Mouse (Mus musculus) midbrain, embryonic 10.5 days (tissue): Measurements from ENCODE around the gene Iqcf1. TPM values are rescaled to one million over a fixed set of nuclear protein-coding genes. Genes with fewer than 3 reads are reported as not detected.

Experiments used
- DNase-seq: peaks from one replicate; pipeline ENCODE4 v3.0.0-alpha.2; 2017; ENCODE audit warnings: low spot score
- H3K27ac ChIP-seq: fragments of 300-500 bp; sonication (generic); replicated peaks from 2 replicates; pipeline ENCODE4 v1.5.1; 2016; ENCODE audit warnings: mild to moderate bottlenecking
- H3K27me3 ChIP-seq: fragments of 300-500 bp; sonication (generic); 2 replicates; pipeline ENCODE4 v1.6.1; 2016; ENCODE audit warnings: low read depth, mild to moderate bottlenecking; ENCODE audit not compliant: poor library complexity, severe bottlenecking
- H3K36me3 ChIP-seq: fragments of 300-500 bp; sonication (generic); 2 replicates; pipeline ENCODE4 v1.6.1; 2016; ENCODE audit warnings: mild to moderate bottlenecking, moderate library complexity
- H3K4me1 ChIP-seq: fragments of 300-500 bp; sonication (generic); 2 replicates; pipeline ENCODE4 v1.6.1; 2016
- H3K4me3 ChIP-seq: fragments of 300-500 bp; sonication (generic); 2 replicates; pipeline ENCODE4 v1.5.1; 2016; ENCODE audit warnings: mild to moderate bottlenecking, moderate library complexity
- H3K9me3 ChIP-seq: fragments of 300-500 bp; sonication (generic); replicated peaks from 2 replicates; pipeline ENCODE4 v1.6.1; 2016; ENCODE audit warnings: mild to moderate bottlenecking
- WGBS: fragments of 180-500 bp; shearing (Covaris S2); methylation state at CpG from one replicate; pipeline ENCODE4 v1.1.7; 2016; 5-methylcytosine and 5-hydroxymethylcytosine counted together
- polyA plus RNA-seq: library from polyadenylated mRNA; unstranded; fragments of >200 nt; fragmentation: Nextera tagmentation; extraction: Ambion mirVana; gene quantifications from 2 replicates; pipeline ENCODE4 v1.2.1, GENCODE M21; 2016

Iqcf1 gene
- polyA plus RNA-seq, 1 experiment from 2014 or later, result not detected

DNA sequence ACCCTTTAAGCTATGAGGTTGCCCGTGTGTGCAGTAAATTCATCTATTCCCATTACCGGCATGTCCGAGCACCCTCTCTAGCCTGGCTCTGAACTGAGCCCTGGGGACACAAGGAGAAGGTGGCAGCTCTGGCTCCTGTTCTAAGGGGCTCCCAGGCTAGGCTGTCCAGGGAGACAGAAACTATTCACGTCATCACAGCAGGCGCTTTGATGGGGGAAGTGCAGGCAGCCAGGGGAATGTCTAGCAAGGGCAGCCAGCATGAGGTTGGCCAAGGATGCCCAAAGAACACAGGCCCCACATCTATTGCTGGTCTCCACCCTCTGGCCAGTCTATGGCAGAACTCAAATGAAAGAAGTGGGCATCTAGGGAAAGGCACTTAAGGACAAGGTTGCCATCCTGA lies 41.8 kb upstream of the Iqcf1 start:
- 67% methylated on average over 5 of the region's 5 CpGs for WGBS

DNA sequence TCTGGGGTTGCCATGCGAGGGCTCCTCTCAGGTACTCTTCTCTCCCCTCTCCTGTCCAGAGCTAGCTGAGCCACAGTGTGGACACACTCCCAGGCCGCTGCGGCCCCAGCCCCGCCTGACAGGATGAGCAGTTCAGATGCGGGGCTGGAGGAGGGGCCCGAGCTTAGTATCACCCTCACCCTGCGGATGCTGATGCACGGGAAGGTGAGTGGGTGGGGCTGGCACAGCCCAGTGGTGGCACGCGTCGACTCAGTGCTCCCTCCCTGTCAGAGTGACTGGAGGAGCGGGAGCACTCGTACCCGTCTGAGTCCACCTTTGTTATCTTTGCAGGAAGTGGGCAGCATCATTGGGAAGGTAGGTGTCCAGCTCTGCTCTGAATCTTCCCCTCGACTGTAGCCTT lies 39.8 kb upstream of the Iqcf1 start:
- Histone ChIP-seq H3K9me3 (no peaks in the 10 kb centered on the region), H3K4me1 (peaks cover 90% of the 10 kb centered on the region), H3K27me3 (peaks cover 30% of the 10 kb centered on the region), H3K27ac (no peak overlapping the region), H3K36me3 (peaks cover 91% of the 10 kb centered on the region), H3K4me3 (peak overlapping the region; percentile 5; the same call in 1 of the 2 replicates)
- DNase-seq, result no peak
- 88% methylated on average over 15 of the region's 15 CpGs for WGBS

More for the DNA sequence above, 41.8 kb upstream of the Iqcf1 start:
- peak overlapping the region; percentile 94 for H3K4me3 ChIP-seq
- H3K27me3 ChIP-seq, result peaks cover 10% of the 10 kb centered on the region
- H3K27ac ChIP-seq, result peak overlapping the region; percentile 99
- H3K4me1 ChIP-seq, result peaks cover 85% of the 10 kb centered on the region
- H3K36me3 ChIP-seq, result peaks cover 71% of the 10 kb centered on the region
- no peaks in the 10 kb centered on the region for H3K9me3 ChIP-seq
- no peak for DNase-seq

DNA sequence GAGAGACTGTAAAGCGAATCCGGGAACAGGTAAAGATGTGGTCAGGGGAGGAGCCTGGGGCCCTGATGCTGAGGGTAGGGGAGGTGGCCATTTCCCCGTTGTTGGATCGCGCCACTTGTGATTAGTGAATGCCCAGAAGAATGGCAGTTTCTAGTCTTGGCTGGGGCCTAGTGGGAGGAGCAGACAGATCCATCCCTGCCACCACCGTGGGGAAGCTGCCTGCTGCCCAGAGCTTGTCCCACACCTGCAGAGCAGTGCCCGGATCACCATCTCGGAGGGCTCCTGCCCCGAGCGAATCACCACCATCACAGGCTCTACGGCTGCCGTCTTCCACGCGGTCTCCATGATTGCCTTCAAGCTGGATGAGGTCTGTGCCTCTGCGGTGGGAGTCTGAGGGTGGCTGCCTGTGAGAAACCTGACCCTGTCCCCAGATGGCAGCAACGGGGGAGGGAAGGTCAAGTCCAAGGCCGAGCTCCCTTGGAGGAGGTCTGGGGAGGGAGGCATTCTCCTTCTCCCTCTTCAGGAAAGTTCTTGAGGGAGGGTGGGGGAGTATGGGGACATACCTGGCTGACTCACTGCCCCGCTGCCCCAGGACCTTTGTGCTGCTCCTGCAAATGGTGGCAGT lies 39.3 kb upstream of the Iqcf1 start:
- Histone ChIP-seq H3K27ac (peak overlapping the region; percentile 9; the same call in 1 of the 2 replicates), H3K27me3 (peaks cover 34% of the 10 kb centered on the region), H3K4me1 (peaks cover 90% of the 10 kb centered on the region), H3K36me3 (peaks cover 96% of the 10 kb centered on the region), H3K4me3 (peak overlapping the region; percentile 5; the same call in 1 of the 2 replicates), H3K9me3 (no peaks in the 10 kb centered on the region)
- DNase-seq, result no peak
- WGBS, result 88% methylated on average over 18 of the region's 18 CpGs

DNA sequence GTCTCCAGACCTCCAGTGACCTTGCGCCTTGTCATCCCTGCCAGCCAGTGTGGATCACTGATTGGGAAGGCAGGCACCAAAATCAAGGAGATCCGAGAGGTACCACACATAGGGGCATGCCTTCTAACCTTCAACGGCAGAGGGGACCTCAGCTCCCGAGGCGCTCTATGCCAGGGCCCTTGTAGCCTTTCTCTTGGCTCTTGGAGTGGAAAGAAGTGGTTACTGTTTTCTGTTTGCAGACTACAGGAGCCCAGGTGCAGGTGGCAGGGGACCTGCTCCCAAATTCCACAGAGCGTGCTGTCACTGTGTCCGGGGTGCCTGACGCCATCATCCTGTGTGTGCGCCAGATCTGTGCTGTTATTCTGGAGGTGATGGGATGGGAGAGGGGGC lies 38.7 kb upstream of the Iqcf1 start:
- Histone ChIP-seq H3K4me1 (peaks cover 89% of the 10 kb centered on the region), H3K27me3 (peaks cover 39% of the 10 kb centered on the region), H3K4me3 (no peak overlapping the region), H3K9me3 (no peaks in the 10 kb centered on the region), H3K27ac (no peak overlapping the region), H3K36me3 (peaks cover 99% of the 10 kb centered on the region)
- DNase-seq, result no peak
- 93% methylated on average over 9 of the region's 9 CpGs for WGBS

- peaks cover 81% of the 10 kb centered on the region for H3K4me1 ChIP-seq
- H3K36me3 ChIP-seq, result peaks cover 94% of the 10 kb centered on the region
- no peak overlapping the region for H3K27ac ChIP-seq
Measured at GRCm38 (mm10) chr9:106461641-106462429, 37.9 kb upstream of the Iqcf1 start.

DNA sequence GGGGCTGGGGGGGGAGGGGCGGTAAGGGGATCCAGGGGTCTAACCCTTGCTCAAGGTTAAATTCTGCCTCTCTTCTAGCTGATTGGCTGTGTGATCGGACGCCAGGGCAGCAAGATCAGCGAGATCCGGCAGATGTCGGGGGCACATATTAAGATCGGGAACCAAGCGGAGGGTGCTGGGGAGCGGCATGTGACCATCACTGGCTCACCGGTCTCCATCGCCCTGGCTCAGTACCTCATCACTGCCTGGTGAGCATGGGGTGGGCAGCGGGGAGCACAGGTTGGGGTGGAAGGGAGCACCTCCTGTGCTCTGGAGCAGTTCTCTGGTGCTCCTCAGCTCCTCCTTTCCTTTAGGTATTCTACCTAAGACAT lies 37.4 kb upstream of the Iqcf1 start:
- no peak for DNase-seq

More at GRCm38 (mm10) chr9:106461641-106462429, 37.9 kb upstream of the Iqcf1 start:
- no peak for DNase-seq
- H3K9me3 ChIP-seq, result no peaks in the 10 kb centered on the region
- WGBS, result 85% methylated on average over 16 of the region's 16 CpGs
- peaks cover 42% of the 10 kb centered on the region for H3K27me3 ChIP-seq
- H3K4me3 ChIP-seq, result no peak overlapping the region; the same call in 1 of the 2 replicates

GRCm38 (mm10) chr9:106463122-106464063 lies 36.4 kb upstream of the Iqcf1 start:
- Histone ChIP-seq H3K36me3 (peaks cover 78% of the 10 kb centered on the region), H3K27ac (no peak overlapping the region), H3K4me3 (peak overlapping the region; percentile 54; the same call in 1 of the 2 replicates), H3K27me3 (peaks cover 42% of the 10 kb centered on the region), H3K4me1 (peaks cover 66% of the 10 kb centered on the region), H3K9me3 (no peaks in the 10 kb centered on the region)
- DNase-seq, result no peak
- 87% methylated on average over 21 of the region's 21 CpGs for WGBS

More for the DNA sequence above, 37.4 kb upstream of the Iqcf1 start:
- 94% methylated on average over 12 of the region's 12 CpGs for WGBS
- Histone ChIP-seq H3K27me3 (peaks cover 42% of the 10 kb centered on the region), H3K4me1 (peaks cover 75% of the 10 kb centered on the region), H3K27ac (no peak overlapping the region), H3K36me3 (peaks cover 88% of the 10 kb centered on the region), H3K4me3 (no peak overlapping the region; the same call in 1 of the 2 replicates), H3K9me3 (no peaks in the 10 kb centered on the region)

DNA sequence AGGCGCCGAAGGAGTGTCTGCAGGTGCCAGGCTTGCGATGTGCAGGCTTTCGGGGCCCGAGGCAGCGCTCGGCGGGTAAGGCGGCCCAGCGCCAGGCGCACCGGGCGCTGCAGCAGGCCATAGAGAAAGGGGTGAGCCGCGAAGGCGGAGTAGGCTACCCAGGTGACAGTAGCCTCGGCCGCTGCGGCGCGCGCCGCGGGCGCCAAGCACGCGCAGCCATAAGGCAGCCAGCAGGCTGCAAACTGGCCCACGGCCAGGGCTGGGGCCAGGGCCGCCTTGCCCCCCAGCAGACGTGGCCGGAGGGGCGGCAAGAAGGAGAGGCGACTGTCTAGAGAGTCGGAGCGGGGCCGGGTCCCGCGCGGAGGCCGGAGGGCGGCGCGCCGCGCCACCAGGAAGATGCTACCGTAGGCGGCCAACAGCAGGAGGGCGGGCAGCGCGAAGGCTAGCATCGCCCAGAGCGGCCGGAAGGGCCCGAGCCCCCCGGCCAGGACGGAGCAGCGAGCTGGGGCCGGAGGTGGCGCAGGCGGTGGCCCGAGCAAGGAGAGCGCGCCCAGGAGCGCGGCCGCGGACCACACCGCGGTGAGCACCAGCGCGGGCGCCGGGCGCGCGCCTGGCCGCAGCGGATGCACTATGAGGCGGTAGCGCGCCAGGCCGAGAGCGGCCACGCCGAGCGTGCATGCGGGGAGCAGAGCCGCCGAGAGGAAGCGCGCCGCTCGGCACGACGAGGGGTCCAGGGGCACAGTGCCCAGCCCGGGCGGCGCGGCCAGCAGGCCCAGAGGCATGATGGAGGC lies 34.8 kb upstream of the Iqcf1 start:
- H3K27ac ChIP-seq, result peak overlapping the region; percentile 85
- WGBS, result 1% methylated on average over 98 of the region's 99 CpGs
- peak overlapping the region; percentile 54 for H3K4me3 ChIP-seq
- DNase-seq, result peak; percentile 74
- peaks cover 56% of the 10 kb centered on the region for H3K4me1 ChIP-seq
- no peaks in the 10 kb centered on the region for H3K9me3 ChIP-seq
- H3K36me3 ChIP-seq, result peaks cover 63% of the 10 kb centered on the region
- peaks cover 42% of the 10 kb centered on the region for H3K27me3 ChIP-seq

DNA sequence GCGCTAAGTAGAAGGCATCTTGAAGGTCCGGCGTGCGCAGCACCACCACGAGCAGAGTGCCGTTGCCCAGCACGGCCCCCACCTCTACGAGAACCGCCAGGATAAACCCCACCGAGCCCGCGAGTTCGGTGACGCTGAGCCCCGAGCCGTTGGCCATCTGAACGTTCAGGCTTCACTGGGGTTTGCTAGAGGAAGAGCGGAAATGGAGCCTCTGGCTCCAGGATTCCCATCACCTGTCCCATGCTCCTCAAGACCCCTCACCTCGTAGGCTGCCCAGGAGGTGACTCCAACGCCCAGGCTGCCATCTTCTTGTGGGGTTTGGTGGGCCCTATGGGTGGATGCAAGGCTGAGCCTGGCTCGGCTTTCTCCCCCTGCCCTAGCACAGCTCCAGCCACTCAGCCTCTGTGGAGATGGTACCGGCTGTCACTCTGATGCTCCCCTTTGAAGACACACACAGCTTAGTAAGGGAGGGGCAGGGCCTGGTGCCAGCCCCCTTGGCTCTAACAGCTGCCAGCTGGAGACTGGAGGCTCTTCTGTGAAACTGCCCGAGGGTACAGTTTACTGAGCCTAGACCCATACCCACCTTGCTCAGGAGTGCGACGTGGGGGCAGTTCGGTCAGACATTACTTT lies 34.1 kb upstream of the Iqcf1 start, which contains the start of gene Gpr62:
Gene Gpr62 (minus strand): TSS at position 368 of the 630 bp plus-strand sequence.
- peaks cover 49% of the 10 kb centered on the region for H3K4me1 ChIP-seq
- no peaks in the 10 kb centered on the region for H3K9me3 ChIP-seq
- H3K27ac ChIP-seq, result peak within 1 kb of the TSS; percentile 85
- peak within 1 kb of the TSS; percentile 54 for H3K4me3 ChIP-seq
- H3K27me3 ChIP-seq, result peaks cover 42% of the 10 kb centered on the region
- WGBS, result 29% methylated on average over 26 of the region's 26 CpGs
- H3K36me3 ChIP-seq, result peaks cover 55% of the 10 kb centered on the region
- DNase-seq, result no peak

DNA sequence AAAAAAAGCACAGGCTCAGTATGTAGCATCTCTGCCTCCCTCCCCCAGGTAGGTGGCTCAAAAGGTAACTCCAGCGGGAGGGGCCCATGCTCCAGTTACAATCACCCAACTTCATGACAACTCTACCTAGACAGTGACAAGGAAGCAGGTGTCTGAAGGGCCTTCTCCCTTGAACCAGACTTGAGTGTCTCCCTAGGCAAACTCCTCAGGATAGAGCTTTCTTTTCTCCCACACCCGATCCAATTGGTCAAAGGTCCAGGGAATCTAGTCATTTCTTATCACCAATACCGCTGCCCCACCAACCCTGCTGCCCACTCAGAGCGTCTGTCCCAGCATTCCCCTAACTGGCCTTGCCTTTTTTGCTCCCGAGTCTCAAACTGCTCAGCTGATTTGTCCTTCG lies 33.0 kb upstream of the Iqcf1 start:
- Histone ChIP-seq H3K9me3 (no peaks in the 10 kb centered on the region), H3K4me3 (no peak overlapping the region), H3K27ac (no peak overlapping the region), H3K4me1 (peaks cover 52% of the 10 kb centered on the region), H3K36me3 (peaks cover 45% of the 10 kb centered on the region), H3K27me3 (peaks cover 50% of the 10 kb centered on the region)
- 92% methylated on average over 6 of the region's 6 CpGs for WGBS
- no peak for DNase-seq

DNA sequence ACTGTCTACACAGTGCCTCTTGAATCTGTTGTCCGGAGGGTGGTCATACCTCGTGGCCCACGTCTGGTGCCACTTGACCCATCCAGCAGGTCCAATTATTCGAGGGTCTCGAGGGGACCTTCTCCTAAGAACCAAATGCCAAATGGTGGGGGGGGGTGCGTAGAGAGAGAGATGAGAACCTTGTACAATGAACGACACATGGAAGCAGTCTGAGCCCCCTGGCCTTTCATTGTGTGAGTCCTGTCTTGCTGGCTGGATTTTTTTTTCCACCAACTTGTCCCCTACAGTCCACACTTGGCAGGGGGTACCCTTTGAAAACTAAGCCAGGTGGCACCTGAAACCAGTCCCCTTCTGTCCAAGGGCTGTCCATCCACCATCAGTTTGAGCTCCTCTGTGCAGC lies 32.0 kb upstream of the Iqcf1 start:
- Histone ChIP-seq H3K27me3 (peaks cover 42% of the 10 kb centered on the region), H3K4me3 (no peak overlapping the region), H3K36me3 (peaks cover 35% of the 10 kb centered on the region), H3K9me3 (no peaks in the 10 kb centered on the region), H3K27ac (no peak overlapping the region), H3K4me1 (peaks cover 54% of the 10 kb centered on the region)
- no peak for DNase-seq
- WGBS, result 90% methylated on average over 7 of the region's 7 CpGs
